Mouse (Mus musculus) mouse trophoblast stem cell (cell line): ENCODE measurements around the gene Clec4d.

Experiments
- in situ Hi-C, 2 experiments: fragments of 300-500 bp; cut with MseI, MboI; formaldehyde crosslinking; loops; 2 replicates in 1 of 2; 3 replicates in 1 of 2; pipeline ENCODE4 v1.15.1; 2025

Clec4d gene

DNA sequence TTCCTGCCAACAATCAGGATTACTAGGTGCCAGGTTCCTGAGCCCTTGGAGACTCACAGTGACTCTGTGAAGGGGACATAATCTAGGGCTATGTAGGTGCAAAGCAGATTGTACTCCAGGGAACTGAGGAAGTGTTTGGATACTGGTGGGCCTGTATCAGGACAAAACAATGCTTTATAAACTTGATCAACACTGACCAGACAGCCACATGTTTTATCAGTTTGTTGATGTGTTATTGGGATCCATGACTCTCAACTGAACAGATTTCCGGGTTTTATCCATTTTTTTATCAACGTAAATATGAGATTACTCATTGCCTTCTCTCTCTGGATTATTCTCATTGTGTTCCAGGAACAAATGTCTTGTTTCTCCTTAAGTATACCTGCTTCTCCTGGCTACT lies 46.1 kb downstream of the Clec4d start, which contains the start of gene Vmn2r19:
TSS of gene Vmn2r19 (plus strand) at position 301 of the 400 bp plus-strand sequence.
- in situ Hi-C loops = no loop called here
